Mouse (Mus musculus) layer of hippocampus, adult 6 months (tissue): Measurements from ENCODE around the gene Qprt. TPM values are rescaled to one million over a fixed set of nuclear protein-coding genes. Genes with fewer than 3 reads are reported as not detected.

Source experiments
- long read RNA-seq, 2 experiments: library from polyadenylated mRNA; unstranded; transcript quantifications; one replicate each; pipeline ENCODE4 v2.0.0; 2019 to 2020
- polyA plus RNA-seq: library from polyadenylated mRNA; unstranded; fragments of <200 nt; fragmentation: Nextera tagmentation; gene quantifications from 2 replicates; pipeline ENCODE4 v1.2.3, GENCODE M21; 2021

The Qprt gene
- polyA plus RNA-seq = 0.89 and 0.97 TPM in 2 replicates
- long read RNA-seq, experiment 1, partial matches to known transcripts = 0 of 1 reads
- long read RNA-seq, experiment 1, other reads (novel, unspliced or antisense) = 0 of 1 reads
- long read RNA-seq, experiment 2, partial matches to known transcripts = 0 of 4 reads
- long read RNA-seq, experiment 2, other reads (novel, unspliced or antisense) = 0 of 4 reads

GRCm38 (mm10) chr7:127121911-127122270 lies at the start of gene Qprt:
TSS of gene Qprt (minus strand) at chr7:127122226.

GRCm38 (mm10) chr7:127137262-127138017 lies 15.4 kb upstream of the Qprt start, which contains the start of gene Spn:
TSS of gene Spn (minus strand) at chr7:127137823.

GRCm38 (mm10) chr7:127091114-127091896 lies 30.7 kb downstream of the Qprt start, which contains the start of gene AI467606:
TSS of gene AI467606 (plus strand) at chr7:127091359.

GRCm38 (mm10) chr7:127087278-127088010 lies 34.6 kb downstream of the Qprt start, which contains the start of gene Zg16:
TSS of gene Zg16 (minus strand) at chr7:127087328.

Other genes starting within 250 kb of the Qprt start
- gene Taok2, start 237.5 kb downstream of the Qprt start, polyA plus RNA-seq = 8.2 and 10.1 TPM in 2 replicates
- 28.6 and 32.5 TPM in 2 replicates for gene Tmem219, start 199.3 kb downstream of the Qprt start, polyA plus RNA-seq
- 262 and 282 TPM in 2 replicates for gene Kctd13, start 193.3 kb downstream of the Qprt start, polyA plus RNA-seq
- 10.4 and 12.0 TPM in 2 replicates for gene Asphd1, start 172.6 kb downstream of the Qprt start, polyA plus RNA-seq
- 70.3 and 76.4 TPM in 2 replicates for gene Sez6l2, start 171.7 kb downstream of the Qprt start, polyA plus RNA-seq
- 205 and 220 TPM in 2 replicates for gene Cdipt, start 146.3 kb downstream of the Qprt start, polyA plus RNA-seq
- gene Cdiptos, start 146.1 kb downstream of the Qprt start, polyA plus RNA-seq = 0.46 and 0.93 TPM in 2 replicates
- gene Mvp, start 107.6 kb downstream of the Qprt start, polyA plus RNA-seq = 4.2 and 5.5 TPM in 2 replicates
- gene Pagr1b, start 105.7 kb downstream of the Qprt start, polyA plus RNA-seq = 0.55 TPM in 1 of 2 replicates, not detected in the other
- gene Pagr1a, start 104.9 kb downstream of the Qprt start, polyA plus RNA-seq = 28.6 and 49.8 TPM in 2 replicates
- gene Gm42742, start 101.1 kb downstream of the Qprt start, polyA plus RNA-seq = 8.1 and 19.3 TPM in 2 replicates
- 96.1 and 120 TPM in 2 replicates for gene Prrt2, start 101.0 kb downstream of the Qprt start, polyA plus RNA-seq
- gene Maz, start 95.2 kb downstream of the Qprt start, polyA plus RNA-seq = 5.6 and 7.1 TPM in 2 replicates
- gene Kif22, start 79.8 kb downstream of the Qprt start, polyA plus RNA-seq = 15.6 and 17.6 TPM in 2 replicates
- not detected in 2 replicates for gene Zg16, start 34.9 kb downstream of the Qprt start, polyA plus RNA-seq
- gene AI467606, start 30.9 kb downstream of the Qprt start, polyA plus RNA-seq = 1.8 and 2.1 TPM in 2 replicates
- 0.06 TPM in 1 of 2 replicates, not detected in the other for gene Spn, start 15.6 kb upstream of the Qprt start, polyA plus RNA-seq
- gene Cd2bp2, start 73.8 kb upstream of the Qprt start, polyA plus RNA-seq = 30.0 and 34.9 TPM in 2 replicates
- gene Tbc1d10b, start 86.2 kb upstream of the Qprt start, polyA plus RNA-seq = 8.5 and 9.3 TPM in 2 replicates
- gene Mylpf, start 86.7 kb upstream of the Qprt start, polyA plus RNA-seq = 4.1 and 5.1 TPM in 2 replicates
- 12.1 and 12.3 TPM in 2 replicates for gene Zfp553, start 110.8 kb upstream of the Qprt start, polyA plus RNA-seq
- gene Sept1, start 110.9 kb upstream of the Qprt start, polyA plus RNA-seq = 1.3 and 2.0 TPM in 2 replicates
- gene Zfp771, start 122.0 kb upstream of the Qprt start, polyA plus RNA-seq = 61.1 and 73.1 TPM in 2 replicates
- gene Dctpp1, start 138.5 kb upstream of the Qprt start, polyA plus RNA-seq = 66.6 and 67.2 TPM in 2 replicates
- 60.4 and 69.7 TPM in 2 replicates for gene Sephs2, start 151.8 kb upstream of the Qprt start, polyA plus RNA-seq
- 0.04 and 0.14 TPM in 2 replicates for gene Itgal, start 174.0 kb upstream of the Qprt start, polyA plus RNA-seq
- 1.9 and 2.1 TPM in 2 replicates for gene Zfp768, start 223.4 kb upstream of the Qprt start, polyA plus RNA-seq